21 mouse cellular contexts compared by ENCODE assay signal in genomic region chr12:25062264-25062663, GRCm38 (mm10).
"Had no signal": no experiment of that assay in that cellular context is flagged by ENCODE, and none has a peak within 500 bp of the region (broad histone marks: within the 10 kb centered on the region; RNA-seq: fewer than 3 reads in every experiment).

No protein-coding gene starts in this region.

- H3K9ac ChIP-seq: liver, embryonic 13.5 days; liver, embryonic 15.5 days; liver, postnatal 0 days; lung, embryonic 15.5 days; midbrain, embryonic 12.5 days; neural tube, embryonic 12.5 days; stomach, embryonic 15.5 days had no signal

- H3K4me3 ChIP-seq: liver, embryonic 13.5 days; liver, embryonic 15.5 days; lung, embryonic 15.5 days; megakaryocyte, embryonic 14.5 days; midbrain, embryonic 10.5 days; midbrain, embryonic 12.5 days; neural tube, embryonic 12.5 days; stomach, embryonic 15.5 days had no signal

- H3K27me3 ChIP-seq: liver, embryonic 13.5 days; liver, embryonic 15.5 days; lung, embryonic 15.5 days; megakaryocyte, embryonic 14.5 days; midbrain, embryonic 12.5 days; neural tube, embryonic 12.5 days; stomach, embryonic 15.5 days had no signal

- H3K4me1 ChIP-seq: liver, embryonic 13.5 days; liver, embryonic 15.5 days; lung, embryonic 15.5 days; midbrain, embryonic 10.5 days; midbrain, embryonic 12.5 days; neural tube, embryonic 12.5 days; stomach, embryonic 15.5 days had no signal

- DNase-seq: liver, embryonic 13.5 days; liver, postnatal 0 days; lung, adult 2 months; lung, postnatal 14 days; lung, postnatal 36 days; midbrain, embryonic 14.5 days; right cerebral cortex, postnatal 14 days; thymus, adult 2 months; thymus, postnatal 25 days; thymus, postnatal 4 days had no signal

- H3K4me2 ChIP-seq: liver, embryonic 13.5 days; liver, embryonic 15.5 days; lung, embryonic 15.5 days; midbrain, embryonic 12.5 days; neural tube, embryonic 12.5 days; stomach, embryonic 15.5 days had no signal

- H3K27ac ChIP-seq: liver, embryonic 13.5 days; liver, embryonic 15.5 days; lung, embryonic 15.5 days; macrophage; midbrain, embryonic 10.5 days; midbrain, embryonic 12.5 days; neural tube, embryonic 12.5 days; stomach, embryonic 15.5 days; stomach, postnatal 0 days had no signal

- H3K9me3 ChIP-seq: liver, embryonic 13.5 days; liver, embryonic 15.5 days; lung, embryonic 15.5 days; megakaryocyte, embryonic 14.5 days; midbrain, embryonic 10.5 days; midbrain, embryonic 12.5 days; neural tube, embryonic 12.5 days; stomach, embryonic 15.5 days had no signal

- ATAC-seq: liver, postnatal 0 days; lung, postnatal 0 days; midbrain, embryonic 16.5 days had no signal
